Mouse (Mus musculus) liver, embryonic 11.5 days (tissue): ENCODE results near the gene Iqcf1. TPM values are rescaled to one million over a fixed set of nuclear protein-coding genes. Genes with fewer than 3 reads are reported as not detected.

Experiments used
- ATAC-seq: fragments of 200-750 bp; cut with Nextera tagmentation; replicated peaks from 2 replicates; pipeline ENCODE4 v1.8.0; 2017; ENCODE audit warnings: moderate number of reproducible peaks, mild to moderate bottlenecking, moderate TSS enrichment, moderate library complexity; ENCODE audit not compliant: low FRiP score
- DNase-seq: peaks from one replicate; pipeline ENCODE4 v3.0.0-alpha.2; 2017; ENCODE audit warnings: low spot score
- H3K27ac ChIP-seq: fragments of 300-500 bp; sonication (generic); 2 replicates; pipeline ENCODE4 v1.5.1; 2014; ENCODE audit warnings: mild to moderate bottlenecking, low read depth, low read length, control low read depth
- H3K27me3 ChIP-seq: fragments of 300-500 bp; sonication (generic); replicated peaks from 2 replicates; pipeline ENCODE4 v1.6.1; 2014; ENCODE audit warnings: low read length, mixed read lengths; ENCODE audit not compliant: control insufficient read depth, insufficient read depth
- H3K36me3 ChIP-seq: fragments of 300-500 bp; sonication (generic); 2 replicates; pipeline ENCODE4 v1.6.1; 2014; ENCODE audit warnings: mild to moderate bottlenecking, low read length, moderate library complexity, mixed read lengths; ENCODE audit not compliant: control insufficient read depth, insufficient read depth
- H3K4me1 ChIP-seq: fragments of 300-500 bp; sonication (generic); replicated peaks from 2 replicates; pipeline ENCODE4 v1.6.1; 2014; ENCODE audit warnings: low read length, mixed read lengths; ENCODE audit not compliant: control insufficient read depth, insufficient read depth
- H3K4me2 ChIP-seq: fragments of 300-500 bp; sonication (generic); 2 replicates; pipeline ENCODE4 v1.6.1; 2014; ENCODE audit warnings: mild to moderate bottlenecking, control low read depth, moderate library complexity
- H3K4me3 ChIP-seq: fragments of 300-500 bp; sonication (generic); 2 replicates; pipeline ENCODE4 v1.5.1; 2014; ENCODE audit warnings: low read depth, low read length, control low read depth
- H3K9ac ChIP-seq: fragments of 300-500 bp; sonication (generic); 2 replicates; pipeline ENCODE4 v1.6.1; 2014; ENCODE audit warnings: low read depth, low read length, control low read depth
- H3K9me3 ChIP-seq: fragments of 300-500 bp; sonication (generic); 2 replicates; pipeline ENCODE4 v1.6.1; 2016; ENCODE audit warnings: low read length, inconsistent platforms, mixed read lengths; ENCODE audit not compliant: control insufficient read depth
- WGBS: fragments of 180-500 bp; shearing (Covaris S2); extraction: QIAGEN DNeasy Blood & Tissue Kit; methylation state at CpG from one replicate; pipeline ENCODE4 v1.1.7; 2014; 5-methylcytosine and 5-hydroxymethylcytosine counted together
- polyA plus RNA-seq: library from polyadenylated mRNA; unstranded; fragments of >200 nt; fragmentation: Nextera tagmentation; extraction: Ambion mirVana; gene quantifications from 2 replicates; pipeline ENCODE4 v1.2.1, GENCODE M21; 2014

The Iqcf1 gene
- polyA plus RNA-seq, 1 experiment from 2014 or later: not detected

DNA sequence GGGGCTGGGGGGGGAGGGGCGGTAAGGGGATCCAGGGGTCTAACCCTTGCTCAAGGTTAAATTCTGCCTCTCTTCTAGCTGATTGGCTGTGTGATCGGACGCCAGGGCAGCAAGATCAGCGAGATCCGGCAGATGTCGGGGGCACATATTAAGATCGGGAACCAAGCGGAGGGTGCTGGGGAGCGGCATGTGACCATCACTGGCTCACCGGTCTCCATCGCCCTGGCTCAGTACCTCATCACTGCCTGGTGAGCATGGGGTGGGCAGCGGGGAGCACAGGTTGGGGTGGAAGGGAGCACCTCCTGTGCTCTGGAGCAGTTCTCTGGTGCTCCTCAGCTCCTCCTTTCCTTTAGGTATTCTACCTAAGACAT, 37.4 kb upstream of the Iqcf1 start:
- Histone ChIP-seq H3K36me3 (peaks cover 15% of the 10 kb centered on the region), H3K9ac (no peak overlapping the region), H3K9me3 (no peaks in the 10 kb centered on the region), H3K27me3 (peaks cover 29% of the 10 kb centered on the region), H3K4me1 (peaks cover 7% of the 10 kb centered on the region), H3K27ac (no peak overlapping the region), H3K4me2 (no peak overlapping the region), H3K4me3 (no peak overlapping the region)
- no peak for ATAC-seq
- WGBS: 84% methylated on average over 12 of the region's 12 CpGs
- no peak for DNase-seq

DNA sequence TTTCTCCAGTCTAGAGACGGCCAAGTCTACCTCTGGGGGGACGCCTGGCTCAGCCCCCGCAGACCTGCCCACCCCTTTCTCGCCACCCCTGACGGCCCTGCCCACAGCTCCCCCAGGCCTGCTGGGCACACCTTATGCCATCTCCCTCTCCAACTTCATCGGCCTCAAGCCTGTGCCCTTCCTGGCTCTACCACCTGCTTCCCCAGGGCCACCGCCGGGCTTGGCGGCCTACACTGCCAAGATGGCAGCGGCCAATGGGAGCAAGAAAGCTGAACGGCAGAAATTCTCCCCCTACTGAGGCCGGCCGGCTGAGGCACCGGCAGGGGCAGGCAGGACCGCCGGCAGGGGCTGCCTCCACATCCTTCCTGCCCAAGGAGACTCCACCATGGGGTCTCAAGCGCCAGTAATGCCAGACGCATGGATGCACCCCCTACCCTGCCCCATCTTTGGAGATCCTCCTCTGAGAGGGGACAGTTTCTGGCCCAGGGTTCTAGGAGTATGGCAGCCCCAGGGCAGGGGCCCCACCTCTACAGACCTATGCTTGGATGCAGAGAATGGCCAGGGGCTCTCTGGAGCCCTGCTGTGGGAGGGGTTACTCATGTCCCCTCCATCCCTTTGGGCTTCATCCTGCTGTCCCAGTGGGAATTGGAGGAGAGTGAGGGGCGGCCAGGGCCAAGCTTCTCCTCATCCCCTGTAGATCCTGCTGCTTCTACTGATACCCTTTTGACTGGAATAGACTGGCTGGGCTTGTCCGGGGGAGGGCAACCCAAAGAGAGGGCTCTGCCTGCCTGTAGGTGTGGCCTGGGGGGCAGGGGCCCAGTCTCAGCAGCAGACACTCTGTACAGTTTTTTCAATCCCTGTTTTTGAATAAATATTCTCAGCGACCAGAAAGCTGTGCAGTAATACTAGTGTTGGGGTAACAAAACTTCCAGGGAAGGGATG, 36.4 kb upstream of the Iqcf1 start:
- Histone ChIP-seq H3K27me3 (peaks cover 29% of the 10 kb centered on the region), H3K4me3 (no peak overlapping the region), H3K4me1 (peaks cover 7% of the 10 kb centered on the region), H3K9me3 (no peaks in the 10 kb centered on the region), H3K36me3 (peaks cover 15% of the 10 kb centered on the region), H3K9ac (no peak overlapping the region), H3K27ac (no peak overlapping the region), H3K4me2 (no peak overlapping the region)
- no peak for ATAC-seq
- WGBS: 86% methylated on average over 21 of the region's 21 CpGs
- DNase-seq: no peak

DNA sequence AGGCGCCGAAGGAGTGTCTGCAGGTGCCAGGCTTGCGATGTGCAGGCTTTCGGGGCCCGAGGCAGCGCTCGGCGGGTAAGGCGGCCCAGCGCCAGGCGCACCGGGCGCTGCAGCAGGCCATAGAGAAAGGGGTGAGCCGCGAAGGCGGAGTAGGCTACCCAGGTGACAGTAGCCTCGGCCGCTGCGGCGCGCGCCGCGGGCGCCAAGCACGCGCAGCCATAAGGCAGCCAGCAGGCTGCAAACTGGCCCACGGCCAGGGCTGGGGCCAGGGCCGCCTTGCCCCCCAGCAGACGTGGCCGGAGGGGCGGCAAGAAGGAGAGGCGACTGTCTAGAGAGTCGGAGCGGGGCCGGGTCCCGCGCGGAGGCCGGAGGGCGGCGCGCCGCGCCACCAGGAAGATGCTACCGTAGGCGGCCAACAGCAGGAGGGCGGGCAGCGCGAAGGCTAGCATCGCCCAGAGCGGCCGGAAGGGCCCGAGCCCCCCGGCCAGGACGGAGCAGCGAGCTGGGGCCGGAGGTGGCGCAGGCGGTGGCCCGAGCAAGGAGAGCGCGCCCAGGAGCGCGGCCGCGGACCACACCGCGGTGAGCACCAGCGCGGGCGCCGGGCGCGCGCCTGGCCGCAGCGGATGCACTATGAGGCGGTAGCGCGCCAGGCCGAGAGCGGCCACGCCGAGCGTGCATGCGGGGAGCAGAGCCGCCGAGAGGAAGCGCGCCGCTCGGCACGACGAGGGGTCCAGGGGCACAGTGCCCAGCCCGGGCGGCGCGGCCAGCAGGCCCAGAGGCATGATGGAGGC, 34.8 kb upstream of the Iqcf1 start:
- no peaks in the 10 kb centered on the region for H3K9me3 ChIP-seq
- H3K36me3 ChIP-seq: peaks cover 15% of the 10 kb centered on the region
- WGBS: 5% methylated on average over 98 of the region's 99 CpGs
- peak overlapping the region; percentile 81 for H3K4me2 ChIP-seq
- DNase-seq (peak; percentile 65), ATAC-seq (peak; percentile 35)
- peaks cover 7% of the 10 kb centered on the region for H3K4me1 ChIP-seq
- no peak overlapping the region for H3K27ac ChIP-seq
- peak overlapping the region; percentile 52 for H3K4me3 ChIP-seq
- peaks cover 29% of the 10 kb centered on the region for H3K27me3 ChIP-seq
- peak overlapping the region; percentile 52 for H3K9ac ChIP-seq

DNA sequence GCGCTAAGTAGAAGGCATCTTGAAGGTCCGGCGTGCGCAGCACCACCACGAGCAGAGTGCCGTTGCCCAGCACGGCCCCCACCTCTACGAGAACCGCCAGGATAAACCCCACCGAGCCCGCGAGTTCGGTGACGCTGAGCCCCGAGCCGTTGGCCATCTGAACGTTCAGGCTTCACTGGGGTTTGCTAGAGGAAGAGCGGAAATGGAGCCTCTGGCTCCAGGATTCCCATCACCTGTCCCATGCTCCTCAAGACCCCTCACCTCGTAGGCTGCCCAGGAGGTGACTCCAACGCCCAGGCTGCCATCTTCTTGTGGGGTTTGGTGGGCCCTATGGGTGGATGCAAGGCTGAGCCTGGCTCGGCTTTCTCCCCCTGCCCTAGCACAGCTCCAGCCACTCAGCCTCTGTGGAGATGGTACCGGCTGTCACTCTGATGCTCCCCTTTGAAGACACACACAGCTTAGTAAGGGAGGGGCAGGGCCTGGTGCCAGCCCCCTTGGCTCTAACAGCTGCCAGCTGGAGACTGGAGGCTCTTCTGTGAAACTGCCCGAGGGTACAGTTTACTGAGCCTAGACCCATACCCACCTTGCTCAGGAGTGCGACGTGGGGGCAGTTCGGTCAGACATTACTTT, 34.1 kb upstream of the Iqcf1 start, which contains the start of gene Gpr62:
TSS of gene Gpr62 (minus strand) at position 368 of the 630 bp plus-strand sequence.
- WGBS: 40% methylated on average over 26 of the region's 26 CpGs
- Histone ChIP-seq H3K9me3 (no peaks in the 10 kb centered on the region), H3K36me3 (peaks cover 13% of the 10 kb centered on the region; the same call in 1 of the 2 replicates), H3K9ac (peak within 1 kb of the TSS; percentile 52), H3K27ac (no peak within 1 kb of the TSS), H3K4me2 (peak within 1 kb of the TSS; percentile 81), H3K4me1 (peaks cover 7% of the 10 kb centered on the region), H3K27me3 (peaks cover 29% of the 10 kb centered on the region), H3K4me3 (peak within 1 kb of the TSS; percentile 52)
- ATAC-seq (no peak), DNase-seq (no peak)

DNA sequence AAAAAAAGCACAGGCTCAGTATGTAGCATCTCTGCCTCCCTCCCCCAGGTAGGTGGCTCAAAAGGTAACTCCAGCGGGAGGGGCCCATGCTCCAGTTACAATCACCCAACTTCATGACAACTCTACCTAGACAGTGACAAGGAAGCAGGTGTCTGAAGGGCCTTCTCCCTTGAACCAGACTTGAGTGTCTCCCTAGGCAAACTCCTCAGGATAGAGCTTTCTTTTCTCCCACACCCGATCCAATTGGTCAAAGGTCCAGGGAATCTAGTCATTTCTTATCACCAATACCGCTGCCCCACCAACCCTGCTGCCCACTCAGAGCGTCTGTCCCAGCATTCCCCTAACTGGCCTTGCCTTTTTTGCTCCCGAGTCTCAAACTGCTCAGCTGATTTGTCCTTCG, 33.0 kb upstream of the Iqcf1 start:
- Histone ChIP-seq H3K4me3 (no peak overlapping the region), H3K9me3 (no peaks in the 10 kb centered on the region), H3K27ac (no peak overlapping the region), H3K4me1 (peaks cover 7% of the 10 kb centered on the region), H3K36me3 (0 out of 2 replicates have a peak, but pooled peaks cover 8% of the 10 kb centered on the region), H3K27me3 (peaks cover 29% of the 10 kb centered on the region), H3K9ac (no peak overlapping the region), H3K4me2 (no peak overlapping the region)
- ATAC-seq (no peak), DNase-seq (no peak)
- WGBS: 78% methylated on average over 6 of the region's 6 CpGs

DNA sequence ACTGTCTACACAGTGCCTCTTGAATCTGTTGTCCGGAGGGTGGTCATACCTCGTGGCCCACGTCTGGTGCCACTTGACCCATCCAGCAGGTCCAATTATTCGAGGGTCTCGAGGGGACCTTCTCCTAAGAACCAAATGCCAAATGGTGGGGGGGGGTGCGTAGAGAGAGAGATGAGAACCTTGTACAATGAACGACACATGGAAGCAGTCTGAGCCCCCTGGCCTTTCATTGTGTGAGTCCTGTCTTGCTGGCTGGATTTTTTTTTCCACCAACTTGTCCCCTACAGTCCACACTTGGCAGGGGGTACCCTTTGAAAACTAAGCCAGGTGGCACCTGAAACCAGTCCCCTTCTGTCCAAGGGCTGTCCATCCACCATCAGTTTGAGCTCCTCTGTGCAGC, 32.0 kb upstream of the Iqcf1 start:
- no peak overlapping the region for H3K4me3 ChIP-seq
- DNase-seq (no peak), ATAC-seq (no peak)
- H3K4me1 ChIP-seq: peaks cover 7% of the 10 kb centered on the region
- no peak overlapping the region for H3K27ac ChIP-seq
- no peaks in the 10 kb centered on the region for H3K9me3 ChIP-seq
- H3K4me2 ChIP-seq: no peak overlapping the region
- no peak overlapping the region for H3K9ac ChIP-seq
- WGBS: 86% methylated on average over 7 of the region's 7 CpGs
- 0 out of 2 replicates have a peak, but pooled peaks cover 3% of the 10 kb centered on the region for H3K36me3 ChIP-seq
- peaks cover 29% of the 10 kb centered on the region for H3K27me3 ChIP-seq

DNA sequence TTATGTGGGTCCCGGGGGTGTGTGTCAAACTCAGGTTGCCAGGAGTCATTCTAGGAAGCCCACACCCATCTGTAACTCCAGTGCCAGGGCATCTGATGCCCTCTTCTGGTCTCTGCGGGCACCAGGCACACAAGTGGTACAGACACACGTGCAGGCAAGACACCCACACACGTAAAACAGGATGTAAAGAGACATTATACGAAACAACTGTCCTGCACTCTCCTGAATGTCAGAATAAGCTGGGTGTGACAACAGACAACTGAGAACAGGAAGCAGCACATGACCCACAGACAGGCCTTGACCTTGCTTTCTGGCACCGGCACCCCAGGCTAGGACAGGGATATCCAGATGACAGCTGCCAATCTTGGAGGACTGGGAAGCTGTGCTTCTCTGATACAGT, 30.4 kb upstream of the Iqcf1 start:
- H3K36me3 ChIP-seq: no peaks in the 10 kb centered on the region
- no peak overlapping the region for H3K4me3 ChIP-seq
- H3K9ac ChIP-seq: no peak overlapping the region
- 51% methylated on average over 6 of the region's 6 CpGs for WGBS
- no peak overlapping the region for H3K4me2 ChIP-seq
- no peak overlapping the region for H3K27ac ChIP-seq
- H3K4me1 ChIP-seq: peaks cover 12% of the 10 kb centered on the region
- ATAC-seq (no peak), DNase-seq (no peak)
- no peaks in the 10 kb centered on the region for H3K9me3 ChIP-seq
- H3K27me3 ChIP-seq: peaks cover 19% of the 10 kb centered on the region

DNA sequence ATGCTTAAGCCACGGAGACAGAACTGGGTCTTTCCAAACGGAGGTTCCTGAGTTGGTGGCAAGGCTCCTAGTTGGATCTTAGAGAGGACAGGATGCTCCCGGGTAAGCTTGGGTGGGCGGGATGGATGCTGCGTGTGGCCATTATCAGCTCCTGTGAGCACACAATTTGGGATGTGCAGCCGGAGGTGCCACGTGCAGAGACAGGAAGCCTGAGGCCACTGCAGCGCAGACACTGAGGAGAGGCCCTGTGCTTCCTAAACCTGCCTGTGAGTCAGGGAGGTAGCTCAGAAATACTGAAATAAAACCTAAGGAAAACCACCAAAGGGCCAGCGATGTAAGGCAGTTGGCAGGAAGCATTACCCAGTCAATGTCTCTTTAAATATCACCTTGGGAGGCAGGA, 30.0 kb upstream of the Iqcf1 start:
- DNase-seq: no peak
- H3K9me3 ChIP-seq: no peaks in the 10 kb centered on the region
- no peak overlapping the region for H3K27ac ChIP-seq
- no peaks in the 10 kb centered on the region for H3K36me3 ChIP-seq
- H3K27me3 ChIP-seq: peaks cover 15% of the 10 kb centered on the region
- H3K4me1 ChIP-seq: peaks cover 12% of the 10 kb centered on the region
- H3K9ac ChIP-seq: no peak overlapping the region
- H3K4me3 ChIP-seq: no peak overlapping the region
- WGBS: 55% methylated on average over 9 of the region's 9 CpGs
- no peak overlapping the region for H3K4me2 ChIP-seq
- ATAC-seq: no peak
